Mouse (Mus musculus): Measurements from ENCODE around the gene Wipi1.
"Not testable (repeated sequence)": the region's sequence is repeated elsewhere in the genome, so short reads cannot be mapped to it uniquely, and the experiment has no call there.

The Wipi1 gene

GRCm38 (mm10) chr11:109611303-109612149 lies at the start of gene Wipi1:
Wipi1 (minus strand) TSS chr11:109611967.
- ATAC-seq (ENCODE audit: insufficient number of reproducible peaks, low FRiP score, low TSS enrichment): peak; percentile 93

DNA sequence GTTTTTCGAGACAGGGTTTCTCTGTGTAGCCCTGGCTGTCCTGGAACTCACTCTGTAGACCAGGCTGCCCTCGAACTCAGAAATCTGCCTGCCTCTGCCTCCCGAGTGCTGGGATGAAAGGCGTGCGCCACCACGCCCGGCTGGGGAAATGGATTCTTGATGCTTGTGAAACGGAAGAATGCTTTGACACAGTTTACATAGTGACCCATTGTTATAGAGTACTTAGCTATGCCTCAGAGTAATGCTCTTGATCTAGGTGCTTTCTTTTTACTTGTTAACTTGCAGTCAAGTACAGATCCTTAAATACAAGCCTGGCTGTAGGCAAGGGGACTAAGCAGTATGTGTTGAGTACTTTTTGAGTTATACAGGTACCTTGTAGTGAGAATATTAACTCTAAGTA lies 48.8 kb upstream of the Wipi1 start:
- not testable (repeated sequence) for ATAC-seq (ENCODE audit: insufficient number of reproducible peaks, low FRiP score, low TSS enrichment)

DNA sequence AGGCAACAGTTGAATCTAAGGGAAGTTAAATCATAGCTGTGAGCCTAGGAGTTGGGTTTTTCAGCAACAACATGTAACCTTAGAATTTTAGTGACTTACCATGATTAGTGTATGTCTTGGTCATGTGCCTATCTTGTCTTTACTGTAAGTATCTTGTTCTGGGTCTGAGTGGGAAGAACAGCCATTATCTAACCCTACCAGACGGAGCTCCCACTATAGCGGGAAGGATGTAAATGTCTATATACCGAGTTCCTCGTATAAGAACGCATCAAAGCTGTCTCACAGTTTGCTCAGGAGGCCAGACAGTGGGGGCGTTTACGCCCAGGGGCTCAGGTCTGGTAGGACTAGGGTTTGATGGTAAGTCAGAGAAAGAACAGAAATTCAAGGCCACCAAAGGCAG lies 44.5 kb upstream of the Wipi1 start:
- ATAC-seq (ENCODE audit: insufficient number of reproducible peaks, low FRiP score, low TSS enrichment): no peak

GRCm38 (mm10) chr11:109654581-109654980 lies 42.8 kb upstream of the Wipi1 start:
- ATAC-seq (ENCODE audit: insufficient number of reproducible peaks, low FRiP score, low TSS enrichment): no peak

GRCm38 (mm10) chr11:109653201-109653600 lies 41.4 kb upstream of the Wipi1 start:
- ATAC-seq (ENCODE audit: insufficient number of reproducible peaks, low FRiP score, low TSS enrichment): no peak

DNA sequence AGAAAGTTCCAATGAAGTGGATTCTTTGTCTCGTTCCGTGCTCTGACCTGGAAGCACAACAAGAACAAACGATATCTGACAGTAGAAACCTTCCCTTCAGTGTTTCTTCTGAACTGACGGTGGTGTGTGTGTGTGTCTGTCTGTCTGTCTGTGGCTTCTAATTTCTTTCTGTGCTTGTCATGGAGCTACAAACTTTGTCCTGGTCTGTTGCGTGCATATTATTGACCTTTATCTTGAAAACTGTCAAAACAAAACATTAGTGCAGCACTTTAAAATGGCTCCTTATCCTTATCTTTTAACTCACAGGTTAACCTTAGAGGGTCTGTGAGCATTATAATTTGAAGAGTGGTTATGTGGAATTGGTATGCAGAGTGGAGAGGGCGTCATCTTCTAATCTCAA lies 40.7 kb upstream of the Wipi1 start:
- ATAC-seq (ENCODE audit: insufficient number of reproducible peaks, low FRiP score, low TSS enrichment): no peak

DNA sequence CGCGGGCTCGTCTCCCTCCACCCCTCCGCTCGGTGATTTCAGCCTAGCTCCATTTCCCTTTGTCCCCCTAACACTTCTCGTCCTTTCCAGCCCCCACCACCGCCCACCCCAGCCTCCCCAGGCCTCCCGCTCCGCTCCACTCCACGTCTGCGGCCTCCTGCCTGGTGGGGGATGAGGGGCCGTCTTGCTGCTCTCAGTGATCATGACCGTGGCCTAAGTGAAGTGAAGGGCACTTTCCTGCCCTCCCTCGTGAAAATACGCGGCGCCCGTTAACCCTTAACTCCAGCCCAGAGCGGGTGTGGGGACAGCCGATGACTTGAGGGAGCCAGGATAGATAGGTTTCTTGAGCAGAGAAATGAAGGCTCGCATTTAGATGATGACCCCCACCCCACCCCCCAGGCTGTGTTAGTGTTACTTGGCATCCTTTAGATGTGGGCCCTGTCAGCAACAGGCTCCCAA lies 39.8 kb upstream of the Wipi1 start:
- ATAC-seq (ENCODE audit: insufficient number of reproducible peaks, low FRiP score, low TSS enrichment): no peak

GRCm38 (mm10) chr11:109650788-109651565 lies 39.2 kb upstream of the Wipi1 start:
- ATAC-seq (ENCODE audit: insufficient number of reproducible peaks, low FRiP score, low TSS enrichment): peak; percentile 85

- peak; percentile 84 for ATAC-seq (ENCODE audit: insufficient number of reproducible peaks, low FRiP score, low TSS enrichment)
These were observed 38.4 kb upstream of the Wipi1 start for GRCm38 (mm10) chr11:109649975-109650701.

DNA sequence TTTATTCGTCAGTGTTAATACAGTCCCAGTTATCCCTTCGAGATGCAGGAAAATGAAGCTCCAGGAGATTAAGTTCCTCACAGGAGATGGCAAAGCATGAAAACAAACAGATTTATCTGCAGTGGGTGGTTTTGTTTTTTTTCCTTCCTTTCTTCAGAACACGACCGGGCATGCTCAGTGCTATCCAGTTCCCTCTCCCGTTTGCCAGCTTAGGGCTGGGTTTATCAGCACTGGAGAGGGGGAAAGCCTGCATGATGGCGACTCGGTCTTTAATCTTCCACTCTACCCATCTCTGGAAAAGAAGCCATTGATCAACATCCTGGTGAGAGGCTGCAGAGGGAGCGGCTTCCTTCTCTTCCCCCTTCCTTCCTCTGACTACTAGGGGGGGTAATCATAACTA lies 37.4 kb upstream of the Wipi1 start, which contains the start of gene Prkar1a:
TSS of gene Prkar1a (plus strand) at position 200 of the 400 bp plus-strand sequence.
- ATAC-seq (ENCODE audit: insufficient number of reproducible peaks, low FRiP score, low TSS enrichment): 0 out of 2 replicates have a peak, but pooled peaks have one; percentile 37

DNA sequence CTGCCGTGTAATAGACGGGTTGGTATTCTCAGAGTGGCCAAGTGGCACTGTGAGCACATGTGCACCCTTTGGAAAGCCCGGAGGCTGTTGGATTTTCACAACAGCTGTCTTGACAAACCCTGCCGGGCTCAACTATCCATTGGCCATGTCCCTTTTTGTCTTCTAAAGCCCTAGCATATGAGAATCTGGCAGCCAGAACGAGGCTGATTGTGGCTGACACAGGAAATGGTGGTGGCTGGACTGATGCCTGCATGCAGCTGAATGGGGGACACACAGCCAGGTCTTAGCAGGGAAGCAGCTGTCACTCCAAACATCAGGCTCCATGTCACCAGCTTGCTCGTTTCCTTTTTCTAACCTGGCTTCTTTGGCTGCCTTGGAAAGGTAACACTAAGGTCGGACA lies 36.7 kb upstream of the Wipi1 start:
- ATAC-seq (ENCODE audit: insufficient number of reproducible peaks, low FRiP score, low TSS enrichment): no peak

DNA sequence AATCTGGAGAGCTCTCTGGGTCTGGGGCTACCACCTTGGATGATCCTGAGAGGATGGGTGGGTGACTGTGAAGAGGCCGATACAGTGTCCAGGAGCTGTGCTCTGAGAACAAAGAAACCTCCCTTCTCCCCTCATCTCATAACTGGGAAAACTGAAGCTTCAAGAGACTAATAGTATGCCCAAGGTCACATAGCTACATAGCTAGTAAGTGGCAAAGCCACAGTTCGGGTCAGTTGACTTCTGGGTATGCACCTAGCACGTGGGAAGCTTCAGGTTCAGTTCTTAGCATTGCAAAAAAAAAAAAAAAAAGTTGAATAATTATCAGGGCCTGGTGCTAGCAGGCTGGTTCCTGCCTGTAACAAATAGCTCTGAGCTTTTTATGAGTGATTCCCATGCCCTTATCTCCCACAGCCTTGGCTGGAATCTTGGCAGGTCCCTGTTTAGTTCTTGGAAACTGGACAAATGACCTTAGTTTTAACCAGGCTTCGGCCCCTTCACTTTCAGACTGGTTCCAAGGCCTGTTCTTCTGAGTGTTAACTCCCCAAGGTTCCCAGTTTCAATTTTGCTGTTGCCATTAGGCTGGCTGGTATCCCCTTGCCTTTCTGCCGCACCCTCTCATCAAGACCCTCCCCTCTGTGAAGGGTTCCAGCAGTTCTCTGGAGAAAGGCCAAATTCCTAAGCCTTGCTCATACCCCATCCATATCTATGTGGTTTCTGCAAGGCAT lies 29.9 kb upstream of the Wipi1 start:
- no peak for ATAC-seq (ENCODE audit: insufficient number of reproducible peaks, low FRiP score, low TSS enrichment)

DNA sequence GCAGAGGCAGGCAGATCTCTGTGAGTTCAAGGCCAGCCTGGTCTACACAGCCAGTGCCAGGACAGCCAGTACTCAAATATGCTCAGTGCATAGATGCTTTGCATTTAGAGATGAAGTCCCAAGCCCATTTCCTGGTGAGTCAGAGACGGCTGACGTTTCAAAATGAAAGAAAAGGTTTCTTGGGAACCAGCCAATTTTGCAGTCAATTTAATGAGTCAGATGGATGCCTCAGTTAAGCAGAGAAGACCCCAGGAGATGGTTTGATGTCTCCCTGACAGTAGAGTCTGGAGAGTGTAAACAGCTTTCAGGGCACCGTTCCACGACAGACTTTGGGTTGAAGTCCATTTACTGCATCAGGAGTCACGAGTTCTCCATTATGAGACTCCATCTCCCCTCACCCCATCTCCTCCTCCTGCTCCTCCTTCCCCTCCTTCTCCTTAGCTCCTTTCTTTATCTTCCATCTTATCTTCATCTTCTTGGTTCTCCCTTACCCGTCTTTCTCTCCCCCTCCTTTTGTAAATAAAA lies 24.2 kb upstream of the Wipi1 start:
- no peak for ATAC-seq (ENCODE audit: insufficient number of reproducible peaks, low FRiP score, low TSS enrichment)

DNA sequence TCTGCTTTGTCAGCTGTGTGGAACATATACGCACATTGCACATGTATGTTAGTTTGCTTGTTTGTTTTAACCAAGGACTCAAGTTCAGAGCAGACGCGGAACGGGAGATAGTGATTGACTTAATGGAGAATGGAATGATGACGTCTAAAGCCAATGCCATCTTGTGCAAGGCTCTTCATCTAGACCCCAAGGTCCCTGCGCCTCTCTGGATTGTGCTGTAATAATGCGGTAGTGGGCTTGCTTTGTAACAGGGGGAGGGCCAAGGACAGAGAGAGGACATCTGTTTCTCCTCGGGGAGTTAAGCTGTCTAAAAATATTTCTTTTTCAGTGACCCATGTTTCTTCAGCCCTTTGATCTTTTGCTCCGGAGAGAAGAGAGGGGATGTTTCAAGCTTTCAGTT lies 23.2 kb upstream of the Wipi1 start:
- no peak for ATAC-seq (ENCODE audit: insufficient number of reproducible peaks, low FRiP score, low TSS enrichment)

DNA sequence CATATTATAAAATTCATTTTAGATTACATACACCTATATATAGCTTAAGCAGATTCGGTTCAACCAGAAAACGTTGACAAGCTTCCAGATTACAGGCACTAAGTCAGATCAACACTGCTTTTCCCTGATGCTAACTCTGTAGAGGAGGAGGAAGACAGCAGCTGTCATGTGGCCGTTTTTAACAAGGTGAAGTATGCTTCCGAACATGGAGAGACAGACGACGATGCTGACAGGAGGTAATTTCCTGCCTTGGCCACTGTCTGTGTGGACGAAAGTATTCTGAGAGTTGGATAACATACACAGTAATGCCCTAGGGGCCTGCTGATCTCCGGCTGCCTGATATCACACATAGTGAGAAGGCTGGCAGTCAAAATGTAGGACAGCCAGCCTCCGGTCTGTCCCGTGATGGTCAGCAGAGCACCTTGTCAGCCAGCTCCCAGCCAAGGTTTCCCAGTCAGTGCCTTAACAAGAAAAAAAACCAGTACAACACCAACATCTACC lies 17.3 kb upstream of the Wipi1 start:
- peak; percentile 56; the same call in 1 of the 2 replicates for ATAC-seq (ENCODE audit: insufficient number of reproducible peaks, low FRiP score, low TSS enrichment)

GRCm38 (mm10) chr11:109628099-109628498 lies 16.3 kb upstream of the Wipi1 start:
- ATAC-seq (ENCODE audit: insufficient number of reproducible peaks, low FRiP score, low TSS enrichment): no peak

- no peak for ATAC-seq (ENCODE audit: insufficient number of reproducible peaks, low FRiP score, low TSS enrichment)
These were observed 15.9 kb upstream of the Wipi1 start for GRCm38 (mm10) chr11:109627648-109628047.

- no peak for ATAC-seq (ENCODE audit: insufficient number of reproducible peaks, low FRiP score, low TSS enrichment)
These were observed 11.5 kb upstream of the Wipi1 start for GRCm38 (mm10) chr11:109623238-109623637.

DNA sequence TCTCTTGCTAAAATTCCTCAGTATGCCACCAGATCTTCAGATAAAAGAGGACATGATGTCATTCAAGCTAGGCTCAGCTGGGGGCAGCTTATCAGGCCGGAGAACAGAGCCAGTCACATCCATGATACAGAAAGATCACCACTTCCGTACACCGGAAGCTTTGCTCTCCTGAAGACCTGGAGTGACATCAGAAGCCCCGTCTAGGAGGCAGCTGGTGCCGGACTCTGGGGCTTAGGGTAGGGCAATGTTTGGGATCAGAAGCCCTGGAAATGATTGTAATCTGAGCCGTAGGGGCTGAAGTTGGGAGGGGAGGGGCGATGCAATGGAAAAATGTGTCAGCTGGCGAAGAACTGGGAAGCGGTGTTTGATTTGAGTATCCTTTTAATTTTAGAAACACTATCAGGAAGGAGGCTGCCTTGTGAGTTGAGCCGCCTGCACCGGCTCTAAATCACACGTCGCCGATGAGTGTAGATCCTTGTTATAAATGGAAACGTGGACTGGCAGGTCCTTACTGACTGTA lies 10.8 kb upstream of the Wipi1 start:
- ATAC-seq (ENCODE audit: insufficient number of reproducible peaks, low FRiP score, low TSS enrichment): no peak

Data from cerebellum, adult (tissue).